Mouse (Mus musculus) C2C12 (cell line): ENCODE data around the gene Mrnip. TPM values are rescaled to one million over a fixed set of nuclear protein-coding genes. Genes with fewer than 3 reads are reported as not detected.

ENCODE experiments used
- H3K27me3 ChIP-seq: one replicate; pipeline ENCODE4 v1.6.1; 2011; ENCODE audit not compliant: control insufficient read depth, insufficient read depth, insufficient read length
- H3K36me3 ChIP-seq: one replicate; pipeline ENCODE4 v1.6.1; 2011; ENCODE audit not compliant: control insufficient read depth, insufficient read depth
- H3K4me3 ChIP-seq: one replicate; pipeline ENCODE4 v1.5.1; 2011; ENCODE audit warnings: mild to moderate bottlenecking, control low read depth; ENCODE audit not compliant: poor library complexity, insufficient read depth, severe bottlenecking
- H3K79me2 ChIP-seq: one replicate; pipeline ENCODE4 v1.6.1; 2011; ENCODE audit not compliant: control insufficient read depth, insufficient read depth
- H3K79me3 ChIP-seq: one replicate; pipeline ENCODE4 v1.6.1; 2011; ENCODE audit warnings: low read depth, control low read depth
- H3ac ChIP-seq: one replicate; pipeline ENCODE3; 2011; ENCODE audit warnings: low read depth; ENCODE audit not compliant: control insufficient read depth, insufficient read length
- CEBPB ChIP-seq: IDR thresholded peaks from one replicate; pipeline ENCODE4 v1.6.1; 2011; ENCODE audit warnings: low read depth, mild to moderate bottlenecking, control low read depth, moderate library complexity
- CTCF ChIP-seq: IDR thresholded peaks from one replicate; pipeline ENCODE4 v1.5.1; 2011; ENCODE audit not compliant: control insufficient read depth, insufficient read depth, insufficient read length
- FOSL1 ChIP-seq: IDR thresholded peaks from one replicate; pipeline ENCODE4 v1.8.0; 2011; ENCODE audit warnings: mild to moderate bottlenecking, low read length; ENCODE audit not compliant: poor library complexity, insufficient read depth, severe bottlenecking
- MAX ChIP-seq: IDR thresholded peaks from one replicate; pipeline ENCODE4 v1.6.1; 2011; ENCODE audit warnings: mild to moderate bottlenecking, control low read depth
- MYOD1 ChIP-seq: IDR thresholded peaks from one replicate; pipeline ENCODE4 v1.6.1; 2011; ENCODE audit warnings: low read depth; ENCODE audit not compliant: control insufficient read depth, insufficient read length
- MYOG ChIP-seq: IDR thresholded peaks from one replicate; pipeline ENCODE4 v1.6.1; 2011; ENCODE audit not compliant: control insufficient read depth, insufficient read length; ENCODE audit errors: extremely low read depth
- USF1 ChIP-seq: IDR thresholded peaks from one replicate; pipeline ENCODE4 v1.6.1; 2011; ENCODE audit warnings: low read depth, mild to moderate bottlenecking, control low read depth, moderate library complexity
- polyA plus RNA-seq: library from polyadenylated mRNA; unstranded; fragments of >200 nt; fragmentation: generic; extraction: Trizol; gene quantifications from one replicate; pipeline ENCODE4 v1.2.1, GENCODE M21; 2012; ENCODE audit warnings: missing spikeins

The Mrnip gene
- polyA plus RNA-seq, 1 experiment, result 4.7 TPM

- H3K4me3 ChIP-seq, result no peak overlapping the region
- H3K36me3 ChIP-seq, result peaks cover 24% of the 10 kb centered on the region
- no peak overlapping the region for H3ac ChIP-seq
- H3K79me3 ChIP-seq, result peaks cover 3% of the 10 kb centered on the region
- peaks cover 33% of the 10 kb centered on the region for H3K79me2 ChIP-seq
- TF ChIP-seq CEBPB, result no peak
- no peaks in the 10 kb centered on the region for H3K27me3 ChIP-seq
Measured at GRCm38 (mm10) chr11:50219833-50220232, 45.6 kb downstream of the Mrnip start.

DNA sequence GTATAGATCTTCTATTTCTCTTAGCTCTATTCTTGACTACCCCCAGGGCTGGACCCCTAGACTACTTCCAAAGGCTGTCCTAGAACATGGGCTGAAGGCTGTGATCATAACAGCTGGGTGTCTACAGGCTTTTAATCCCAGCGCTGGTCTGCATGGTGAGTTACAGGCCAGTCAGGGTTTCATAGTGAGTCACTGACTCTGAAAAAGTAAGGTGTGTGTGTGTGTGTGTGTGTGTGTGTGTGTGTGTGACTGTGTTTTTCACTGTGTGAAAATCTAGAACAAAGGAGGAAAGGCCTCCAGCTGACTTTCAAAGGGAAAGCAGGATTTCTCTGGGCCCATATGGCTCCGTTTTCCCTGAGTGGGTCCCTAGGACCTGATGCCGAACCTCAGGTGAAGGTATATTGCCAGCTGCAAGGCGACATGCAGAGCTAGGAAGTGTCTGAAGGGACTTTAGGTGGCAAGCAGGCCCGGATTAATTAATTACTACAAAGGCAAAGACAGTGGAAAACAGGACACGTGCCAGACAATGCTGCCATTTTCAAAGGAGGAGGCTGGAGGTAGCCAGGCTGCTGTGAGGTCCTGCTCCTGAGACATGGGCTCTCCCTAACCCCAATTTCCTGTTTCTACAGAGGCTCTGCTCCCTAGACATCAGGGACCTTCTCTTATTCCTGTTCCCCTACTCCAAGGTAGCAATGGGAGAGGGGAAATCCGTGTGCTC is 48.5 kb downstream of the Mrnip start:
- Histone ChIP-seq H3K79me3 (peaks cover 24% of the 10 kb centered on the region), H3ac (no peak overlapping the region), H3K27me3 (no peaks in the 10 kb centered on the region), H3K79me2 (peaks cover 58% of the 10 kb centered on the region), H3K36me3 (peaks cover 27% of the 10 kb centered on the region), H3K4me3 (no peak overlapping the region)
- no peak for TF ChIP-seq CTCF
- TF ChIP-seq FOSL1, result no peak
- no peak for TF ChIP-seq USF1
- no peak for TF ChIP-seq CEBPB
- no peak for TF ChIP-seq MYOG
- TF ChIP-seq MAX, result no peak
- TF ChIP-seq MYOD1, result no peak

GRCm38 (mm10) chr11:50223783-50224662 is 49.8 kb downstream of the Mrnip start:
- Histone ChIP-seq H3K36me3 (peaks cover 32% of the 10 kb centered on the region), H3K79me2 (peaks cover 71% of the 10 kb centered on the region), H3ac (peak overlapping the region; percentile 89), H3K27me3 (no peaks in the 10 kb centered on the region), H3K79me3 (peaks cover 33% of the 10 kb centered on the region), H3K4me3 (peak overlapping the region; percentile 82)
- no peak for TF ChIP-seq USF1
- TF ChIP-seq FOSL1, result no peak
- TF ChIP-seq MYOG, result no peak

DNA sequence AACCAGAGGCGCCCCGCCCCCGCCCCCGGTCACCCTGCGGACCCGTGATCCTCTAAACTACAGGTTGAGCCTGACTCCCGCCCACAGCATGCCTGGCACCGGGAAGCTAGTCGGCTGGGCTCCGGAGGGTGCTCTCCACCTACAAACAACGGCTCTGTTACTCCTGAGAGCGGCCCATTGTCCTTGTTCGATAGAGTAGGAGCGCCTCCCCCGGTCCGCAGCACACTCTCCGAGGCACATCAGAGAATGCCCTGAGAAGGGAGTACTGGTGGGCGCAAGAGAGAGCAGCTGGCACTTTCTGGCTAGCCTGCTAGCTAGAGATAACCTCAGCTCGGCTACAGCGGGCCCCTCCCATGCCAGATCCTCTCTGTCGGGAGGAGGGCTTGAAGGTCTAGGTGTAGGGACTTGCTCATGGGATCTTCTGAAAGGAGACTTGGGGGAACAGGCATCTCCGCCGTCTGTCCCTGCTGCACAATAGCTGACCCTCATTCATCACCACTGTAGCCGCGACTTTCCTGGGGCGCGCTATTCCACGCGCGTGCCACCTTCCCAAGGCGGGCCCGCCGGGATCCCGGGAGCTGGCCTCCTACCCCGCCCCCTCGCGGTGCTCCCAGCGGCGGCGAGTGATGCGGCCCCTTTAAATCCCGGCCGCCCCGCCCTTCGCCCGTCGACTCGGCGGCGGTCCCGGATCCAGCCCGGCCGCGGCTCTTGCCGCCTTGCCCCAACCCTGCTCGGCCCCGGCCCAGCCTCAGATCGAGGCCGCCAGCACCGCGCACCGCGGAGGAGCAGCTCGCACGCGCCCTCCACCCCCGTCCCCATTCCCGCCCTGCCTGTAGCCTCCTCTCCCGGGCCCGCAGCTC is 50.7 kb downstream of the Mrnip start:
- Histone ChIP-seq H3K4me3 (peak overlapping the region; percentile 82), H3K36me3 (peaks cover 39% of the 10 kb centered on the region), H3K27me3 (no peaks in the 10 kb centered on the region), H3K79me2 (peaks cover 80% of the 10 kb centered on the region), H3ac (peak overlapping the region; percentile 94), H3K79me3 (peaks cover 41% of the 10 kb centered on the region)
- TF ChIP-seq MYOG, result no peak
- no peak for TF ChIP-seq FOSL1
- peak; percentile 22 for TF ChIP-seq CTCF
- no peak for TF ChIP-seq MAX
- no peak for TF ChIP-seq MYOD1
- TF ChIP-seq USF1, result no peak
- no peak for TF ChIP-seq CEBPB

DNA sequence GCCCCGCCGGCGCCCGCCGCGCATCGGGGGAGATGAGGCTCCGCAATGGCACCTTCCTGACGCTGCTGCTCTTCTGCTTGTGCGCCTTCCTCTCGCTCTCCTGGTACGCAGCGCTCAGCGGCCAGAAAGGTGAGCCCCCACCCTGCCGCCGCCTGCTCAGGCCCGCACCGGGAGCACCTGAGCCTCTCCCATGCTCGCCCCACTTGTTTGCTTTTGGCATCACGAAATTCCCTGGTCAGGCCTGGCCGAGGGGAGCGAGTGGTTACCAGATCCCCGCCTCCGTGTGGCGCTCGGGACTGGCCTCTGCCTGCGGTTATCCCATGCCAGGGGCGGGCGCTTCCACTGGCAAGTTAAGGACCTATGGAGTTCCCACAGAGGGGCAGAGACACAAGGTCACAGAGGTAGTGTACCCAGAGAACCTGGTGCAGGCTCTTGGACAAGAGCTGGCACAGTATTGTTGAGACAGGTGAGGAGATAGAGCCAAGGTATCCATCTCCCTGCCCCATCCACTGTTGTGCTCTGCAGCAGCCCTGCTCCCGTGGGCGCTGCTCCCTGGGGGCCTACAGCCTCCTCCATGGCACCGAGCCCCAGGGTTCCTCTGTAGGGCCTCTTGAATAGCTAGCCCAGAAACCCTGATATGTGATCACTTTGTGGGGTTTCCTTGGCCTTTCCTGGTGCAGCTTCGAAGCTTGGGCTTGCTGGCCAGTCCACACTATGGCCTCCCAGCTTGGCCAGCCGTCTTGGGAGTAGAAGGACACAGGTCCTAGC is 51.6 kb downstream of the Mrnip start:
- peak overlapping the region; percentile 94 for H3ac ChIP-seq
- H3K79me3 ChIP-seq, result peaks cover 42% of the 10 kb centered on the region
- H3K4me3 ChIP-seq, result peak overlapping the region; percentile 82
- peaks cover 41% of the 10 kb centered on the region for H3K36me3 ChIP-seq
- no peaks in the 10 kb centered on the region for H3K27me3 ChIP-seq
- TF ChIP-seq MYOG (no peak), MYOD1 (no peak), CEBPB (no peak), MAX (no peak), USF1 (no peak), FOSL1 (no peak), CTCF (no peak)
- H3K79me2 ChIP-seq, result peaks cover 88% of the 10 kb centered on the region
